Mouse (Mus musculus): ENCODE measurements around the gene Wfdc2.

GRCm38 (mm10) chr2:164522280-164522679 is 39.9 kb upstream of the Wfdc2 start:
- TF ChIP-seq POLR2A (IDR thresholded peaks at IDR 0.05; ENCODE audit: low read depth, low read length): no peak
- TF ChIP-seq CTCF (IDR thresholded peaks at IDR 0.05; ENCODE audit: borderline replicate concordance, insufficient read depth, low read length): no peak
